Mouse (Mus musculus) heart, postnatal 36 days (tissue): ENCODE data around the gene Cobll1. TPM values are rescaled to one million over a fixed set of nuclear protein-coding genes. Genes with fewer than 3 reads are reported as not detected.

Source experiments
- total RNA-seq, 2 experiments: library from RNA; stranded (reverse); gene quantifications; 2 replicates each; pipeline ENCODE4 v1.2.3; 2021

Gene Cobll1
- total RNA-seq, 2 experiments from 2014 or later = 66.8 to 78.2 TPM

Other genes with a start within 250 kb of the Cobll1 start
- 100 to 1,000 TPM; 184 to 233 TPM for gene Grb14, start 214.4 kb downstream of the Cobll1 start, total RNA-seq
- gene Slc38a11, start 124.6 kb upstream of the Cobll1 start, total RNA-seq = 1 to 10 TPM; 1.2 to 1.9 TPM